Mouse (Mus musculus): ENCODE data around the gene Rtkn2. TPM values are rescaled to one million over a fixed set of nuclear protein-coding genes. Genes with fewer than 3 reads are reported as not detected.

The Rtkn2 gene
- total RNA-seq, 2 experiments from 2014 or later: 4.5 to 4.6 TPM

- DNase-seq (ENCODE audit: low spot score in 2 of 2): peak; percentile 69 to 74
- intact Hi-C loops (cut with DNase I): loop anchor here (2.0 to 5.0 kb wide), 2 partner anchors 72 to 114 kb away; partner anchors contain the start of gene Zfp365
Measured at GRCm38 (mm10) chr10:67984271-67984943, 5.0 kb downstream of the Rtkn2 start.

DNA sequence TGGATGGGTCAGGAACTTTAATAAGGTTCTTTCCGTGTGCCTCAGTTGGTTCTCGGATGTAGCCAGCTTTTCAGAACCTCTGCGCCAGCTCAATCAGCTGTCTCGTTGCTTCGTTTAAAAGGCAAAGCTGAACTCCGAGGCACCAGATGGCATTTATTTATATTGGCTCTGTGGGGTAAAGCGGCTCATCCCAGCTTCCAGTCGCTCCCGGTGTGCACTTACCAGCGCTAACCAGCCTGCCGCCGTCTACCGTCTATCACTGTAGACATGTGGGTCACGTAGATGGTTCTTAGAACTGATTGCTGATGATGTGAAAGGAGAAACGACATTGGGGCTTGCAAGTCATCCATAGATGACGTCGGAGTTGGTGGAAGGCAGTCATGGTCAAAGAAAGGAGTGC, 5.7 kb downstream of the Rtkn2 start:
- no peak for DNase-seq (ENCODE audit: low spot score in 2 of 2)
- intact Hi-C loops (cut with DNase I): loop anchor here (2.0 kb wide), 1 partner anchor 114 kb away; no protein-coding TSS in a partner anchor

GRCm38 (mm10) chr10:67995356-67995755, 16.0 kb downstream of the Rtkn2 start:
- DNase-seq (ENCODE audit: low spot score in 2 of 2): no peak
- intact Hi-C loops (cut with DNase I): loop anchor here (5.0 to 10.0 kb wide), 2 partner anchors 287 to 681 kb away; no protein-coding TSS in a partner anchor

- intact Hi-C loops (cut with DNase I): loop anchor here (2.0 to 10.0 kb wide), 3 partner anchors 151 to 681 kb away; no protein-coding TSS in a partner anchor
Measured at GRCm38 (mm10) chr10:67996171-67996570, 16.8 kb downstream of the Rtkn2 start.

DNA sequence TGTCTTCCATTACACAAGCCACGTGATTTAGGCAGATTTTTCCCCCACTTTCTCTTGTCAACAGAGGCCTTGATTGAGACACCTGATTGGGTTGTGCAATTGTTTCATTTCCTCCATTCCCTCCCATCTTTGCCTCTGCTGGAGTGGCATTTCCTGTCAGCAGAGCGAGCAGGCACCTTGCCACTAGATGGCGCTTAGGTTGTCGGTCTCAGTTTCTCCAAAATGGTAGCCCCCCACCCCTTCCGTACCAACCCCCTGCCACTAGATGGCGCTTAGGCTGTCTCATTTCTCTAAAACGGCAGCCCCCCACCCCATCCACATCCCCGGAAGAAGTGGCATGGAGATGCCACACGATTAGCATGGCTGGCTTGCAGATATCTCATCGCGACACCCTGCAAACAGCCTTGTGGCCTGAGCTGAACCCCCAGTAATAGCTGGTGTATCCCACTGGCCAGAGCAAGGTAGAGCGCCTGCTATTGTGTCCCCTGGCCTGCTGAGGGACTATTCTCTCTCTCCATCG, 18.8 kb downstream of the Rtkn2 start:
- intact Hi-C loops (cut with DNase I): loop anchor here (5.0 to 10.0 kb wide), 2 partner anchors 284 to 683 kb away; no protein-coding TSS in a partner anchor
- peak; percentile 71 to 79 for DNase-seq (ENCODE audit: low spot score in 2 of 2)

More at GRCm38 (mm10) chr10:67996171-67996570, 16.8 kb downstream of the Rtkn2 start:
- DNase-seq (ENCODE audit: low spot score in 2 of 2): peak; percentile 46 to 66

DNA sequence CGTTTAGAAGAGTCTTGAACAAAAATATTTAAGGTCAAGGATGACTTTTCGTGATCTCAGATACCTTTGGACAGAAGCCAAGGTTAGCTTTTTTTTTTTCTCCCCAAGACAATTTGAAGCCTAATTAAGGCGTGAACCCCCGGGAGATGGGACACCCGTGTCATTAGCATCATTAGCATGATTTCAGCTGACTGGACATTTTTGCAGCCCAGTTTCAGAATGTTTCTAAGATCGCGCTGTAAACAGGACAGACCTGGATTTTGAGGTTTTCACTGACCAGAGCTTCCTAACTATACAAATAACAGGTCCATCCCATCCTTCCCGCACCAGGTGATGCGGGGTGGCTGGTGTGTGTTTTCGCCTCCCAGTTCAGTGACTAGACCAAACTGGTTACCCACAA, 19.8 kb downstream of the Rtkn2 start:
- no peak for DNase-seq (ENCODE audit: low spot score in 2 of 2)
- intact Hi-C loops (cut with DNase I): loop anchor here (5.0 to 10.0 kb wide), 2 partner anchors 283 to 684 kb away; no protein-coding TSS in a partner anchor

GRCm38 (mm10) chr10:68001456-68001855, 22.1 kb downstream of the Rtkn2 start:
- no peak for DNase-seq (ENCODE audit: low spot score in 2 of 2)
- intact Hi-C loops (cut with DNase I): loop anchor here (10.0 kb wide), 1 partner anchor 467 kb away; the partner anchor contains the start of gene Egr2

GRCm38 (mm10) chr10:68003651-68004422, 24.5 kb downstream of the Rtkn2 start:
- intact Hi-C loops (cut with DNase I): loop anchor here (10.0 kb wide), 1 partner anchor 469 kb away; the partner anchor contains the start of gene Egr2
- no peak for DNase-seq (ENCODE audit: low spot score in 2 of 2)

DNA sequence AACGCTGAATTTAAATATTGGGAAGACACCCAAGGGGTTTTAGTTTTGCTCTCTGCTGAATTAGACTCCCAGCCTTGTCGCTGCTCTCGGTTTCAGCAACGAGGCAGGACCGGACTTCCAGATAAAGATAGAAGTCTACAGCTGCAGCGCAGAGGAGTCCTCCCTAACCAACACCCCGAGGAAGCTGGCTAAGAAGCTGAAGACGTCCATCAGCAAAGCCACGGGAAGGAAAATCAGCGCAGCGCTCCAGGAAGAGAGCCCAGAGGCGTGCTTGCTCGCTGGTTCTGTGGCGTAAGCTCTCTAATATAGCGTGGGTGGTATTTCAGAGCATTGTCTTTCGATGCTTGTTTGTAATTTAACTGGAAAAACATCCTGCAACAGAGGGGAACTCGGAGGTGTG, 26.0 kb downstream of the Rtkn2 start:
- DNase-seq (ENCODE audit: low spot score in 2 of 2): no peak
- intact Hi-C loops (cut with DNase I): loop anchor here (10.0 kb wide), 1 partner anchor 471 kb away; the partner anchor contains the start of gene Egr2

- intact Hi-C loops (cut with DNase I): loop anchor here (10.0 kb wide), 1 partner anchor 472 kb away; the partner anchor contains the start of gene Egr2
- DNase-seq (ENCODE audit: low spot score in 2 of 2): no peak
Measured at GRCm38 (mm10) chr10:68006491-68006890, 27.1 kb downstream of the Rtkn2 start.

GRCm38 (mm10) chr10:68007103-68007502, 27.7 kb downstream of the Rtkn2 start:
- no peak for DNase-seq (ENCODE audit: low spot score in 2 of 2)
- intact Hi-C loops (cut with DNase I): loop anchor here (10.0 kb wide), 1 partner anchor 472 kb away; the partner anchor contains the start of gene Egr2

DNA sequence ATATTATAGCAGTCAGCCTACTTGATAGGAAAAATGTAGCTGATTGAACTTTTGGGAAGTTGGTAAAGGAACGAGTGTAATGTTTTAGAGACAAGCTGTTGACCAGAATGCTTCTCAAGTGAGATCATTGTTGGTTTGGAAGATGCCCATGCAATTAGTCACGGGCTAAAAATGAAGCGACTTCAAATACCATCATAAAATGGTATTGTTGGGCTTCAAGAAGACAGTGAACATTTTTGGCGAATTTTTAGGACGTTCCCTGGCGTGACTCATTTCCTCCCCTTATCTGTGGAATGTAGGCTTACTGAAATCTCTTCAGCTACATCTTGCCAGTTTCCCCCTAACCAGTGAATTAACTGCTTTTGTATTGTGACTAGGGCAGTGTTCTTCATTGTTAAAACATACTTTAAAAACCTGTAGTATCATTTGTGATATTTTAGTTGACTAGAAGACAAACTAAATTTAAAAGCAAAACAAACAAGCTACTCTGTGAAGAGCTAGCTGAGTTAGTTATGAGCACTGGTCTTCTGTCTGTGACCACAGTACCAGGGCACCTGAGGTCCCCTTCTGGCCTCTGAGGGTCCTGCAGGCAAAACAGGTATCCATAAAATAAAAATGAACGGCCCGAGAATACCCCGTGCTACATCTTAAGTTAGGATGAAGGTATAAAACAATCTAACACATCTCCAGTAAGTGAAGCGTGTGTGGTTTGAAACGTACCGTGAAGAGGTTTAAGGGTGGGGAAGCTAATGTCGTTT, 29.0 kb downstream of the Rtkn2 start:
- intact Hi-C loops (cut with DNase I): loop anchor here (10.0 kb wide), 1 partner anchor 474 kb away; the partner anchor contains the start of gene Egr2
- DNase-seq (ENCODE audit: low spot score in 2 of 2): no peak

GRCm38 (mm10) chr10:68009301-68009700, 29.9 kb downstream of the Rtkn2 start:
- intact Hi-C loops (cut with DNase I): loop anchor here (10.0 kb wide), 1 partner anchor 474 kb away; the partner anchor contains the start of gene Egr2
- DNase-seq (ENCODE audit: low spot score in 2 of 2): no peak

GRCm38 (mm10) chr10:68009867-68010266, 30.5 kb downstream of the Rtkn2 start:
- no peak for DNase-seq (ENCODE audit: low spot score in 2 of 2)

DNA sequence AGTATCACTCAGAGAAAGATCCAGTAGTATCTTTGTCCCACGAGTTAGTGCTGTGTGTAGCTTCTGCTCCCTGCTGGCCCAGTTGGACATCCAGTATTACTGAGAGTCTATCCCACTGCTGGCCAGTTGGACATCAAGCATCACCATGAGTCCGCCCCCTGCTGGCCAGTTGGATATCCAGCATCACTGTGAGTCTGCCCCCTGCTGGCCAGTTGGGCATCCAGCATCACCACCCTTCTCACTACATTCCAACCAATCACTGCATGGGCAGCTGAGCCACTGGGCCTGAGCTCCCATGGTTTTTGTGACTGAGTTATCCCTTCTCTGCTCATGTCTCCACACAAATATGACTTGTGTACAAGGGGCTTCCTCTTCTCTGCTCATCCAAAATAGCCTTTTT, 33.8 kb downstream of the Rtkn2 start:
- DNase-seq (ENCODE audit: low spot score in 2 of 2): peak in 1 of 2 experiments; percentile 31
- intact Hi-C loops (cut with DNase I): no loop called here

More at GRCm38 (mm10) chr10:68009867-68010266, 30.5 kb downstream of the Rtkn2 start:
- intact Hi-C loops (cut with DNase I): loop anchor here (10.0 kb wide), 1 partner anchor 475 kb away; the partner anchor contains the start of gene Egr2

DNA sequence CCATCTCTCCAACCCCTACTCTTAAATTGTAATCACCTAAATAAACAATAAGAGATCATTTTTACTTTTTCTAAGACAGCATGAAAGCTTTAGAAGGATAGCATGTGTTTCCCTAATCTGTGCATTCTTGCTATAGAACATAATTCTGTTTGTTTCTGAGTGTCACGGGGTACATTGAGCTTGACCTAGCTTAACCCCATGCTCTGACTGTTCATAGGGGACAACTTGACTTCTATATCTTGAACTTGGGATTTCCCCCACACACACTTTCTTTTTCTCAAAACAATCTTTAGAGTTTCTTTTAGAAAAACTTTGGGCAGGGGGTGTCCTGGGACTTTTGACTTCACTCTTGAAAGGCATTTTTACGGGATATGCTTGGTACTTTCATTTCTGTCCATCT, 41.4 kb downstream of the Rtkn2 start:
- DNase-seq (ENCODE audit: low spot score in 2 of 2): no peak
- intact Hi-C loops (cut with DNase I): loop anchor here (5.0 kb wide), 1 partner anchor 62 kb away; no protein-coding TSS in a partner anchor

GRCm38 (mm10) chr10:68025660-68026059, 46.3 kb downstream of the Rtkn2 start:
- intact Hi-C loops (cut with DNase I): no loop called here
- no peak for DNase-seq (ENCODE audit: low spot score in 2 of 2)

GRCm38 (mm10) chr10:68028327-68029080, 49.1 kb downstream of the Rtkn2 start:
- no peak for DNase-seq (ENCODE audit: low spot score in 2 of 2)
- intact Hi-C loops (cut with DNase I): no loop called here
